ENCODE assay signal across 19 mouse cellular contexts in genomic region chr13:51872252-51872962, GRCm38 (mm10). TPM values are rescaled to one million over a fixed set of nuclear protein-coding genes. Genes with fewer than 3 reads are reported as not detected.
DNase-seq lines count a peak whose midpoint lies in the region; ATAC-seq and TF ChIP-seq lines count a peak whose summit lies in the region.
"Had no signal": no experiment of that assay in that cellular context is flagged by ENCODE, and none has a peak within 500 bp of the region (broad histone marks: within the 10 kb centered on the region; RNA-seq: fewer than 3 reads in every experiment).

No protein-coding gene starts in this region.

- H3K4me3 ChIP-seq in kidney, embryonic 14.5 days (ENCODE audit: low read length), result no peak overlapping the region
- no peak overlapping the region for H3K4me3 ChIP-seq in midbrain, postnatal 0 days (ENCODE audit: low read depth, low read length)
- no peak overlapping the region for H3K4me3 ChIP-seq in midbrain, embryonic 10.5 days
- H3K4me3 ChIP-seq: heart, embryonic 15.5 days; limb, embryonic 13.5 days; midbrain, embryonic 12.5 days; myocyte; neural tube, embryonic 15.5 days had no signal

- H3K27ac ChIP-seq in kidney, embryonic 14.5 days (ENCODE audit: low read depth, low read length), result no peak overlapping the region
- no peak overlapping the region for H3K27ac ChIP-seq in midbrain, postnatal 0 days (ENCODE audit: low read depth, low read length)
- no peak overlapping the region for H3K27ac ChIP-seq in midbrain, embryonic 10.5 days (replicated peaks)
- H3K27ac ChIP-seq: heart, embryonic 15.5 days; hindbrain, embryonic 14.5 days; limb, embryonic 13.5 days; midbrain, embryonic 12.5 days; neural tube, embryonic 15.5 days had no signal

- H3K36me3 ChIP-seq in kidney, embryonic 14.5 days (ENCODE audit: control insufficient read depth, insufficient read depth, low read length), result no peaks in the 10 kb centered on the region
- no peaks in the 10 kb centered on the region for H3K36me3 ChIP-seq in midbrain, postnatal 0 days (ENCODE audit: insufficient read depth, low read length)
- H3K36me3 ChIP-seq in midbrain, embryonic 10.5 days, result no peaks in the 10 kb centered on the region
- H3K36me3 ChIP-seq: heart, embryonic 15.5 days; limb, embryonic 13.5 days; midbrain, embryonic 12.5 days; neural tube, embryonic 15.5 days had no signal

- peaks cover 7% of the 10 kb centered on the region; the same call in 1 of the 2 replicates for H3K4me1 ChIP-seq in kidney, embryonic 14.5 days (ENCODE audit: control insufficient read depth, insufficient read depth, low read length)
- H3K4me1 ChIP-seq in midbrain, postnatal 0 days (ENCODE audit: insufficient read depth, low read length), result no peaks in the 10 kb centered on the region
- 0 out of 2 replicates have a peak, but pooled peaks cover 6% of the 10 kb centered on the region for H3K4me1 ChIP-seq in midbrain, embryonic 10.5 days
- H3K4me1 ChIP-seq: midbrain, embryonic 12.5 days; neural tube, embryonic 15.5 days had no signal

- ATAC-seq in cerebellum, adult (ENCODE audit: insufficient number of reproducible peaks, low FRiP score, low TSS enrichment), result no peak
- ATAC-seq in kidney, embryonic 14.5 days (ENCODE audit: low FRiP score, low TSS enrichment), result no peak
- ATAC-seq in midbrain, postnatal 0 days (ENCODE audit: low FRiP score), result no peak
- ATAC-seq: intestine, postnatal 0 days had no signal

- H3K4me2 ChIP-seq in kidney, embryonic 14.5 days (replicated peaks; ENCODE audit: low read depth, low read length), result no peak overlapping the region
- no peak overlapping the region for H3K4me2 ChIP-seq in midbrain, postnatal 0 days (ENCODE audit: low read depth, low read length, poor library complexity, severe bottlenecking)
- H3K4me2 ChIP-seq: heart, embryonic 15.5 days; hindbrain, embryonic 14.5 days; limb, embryonic 13.5 days; midbrain, embryonic 12.5 days; neural tube, embryonic 15.5 days had no signal

- no peaks in the 10 kb centered on the region; the same call in 1 of the 2 replicates for H3K27me3 ChIP-seq in kidney, embryonic 14.5 days (ENCODE audit: control insufficient read depth, insufficient read depth, low read length)
- no peaks in the 10 kb centered on the region; the same call in none of the 2 replicates for H3K27me3 ChIP-seq in midbrain, postnatal 0 days (ENCODE audit: insufficient read depth, low read length)
- peaks cover 18% of the 10 kb centered on the region for H3K27me3 ChIP-seq in midbrain, embryonic 10.5 days (ENCODE audit: low read depth, poor library complexity, severe bottlenecking)
- H3K27me3 ChIP-seq: heart, embryonic 15.5 days; limb, embryonic 13.5 days had no signal

- 92% methylated on average over 9 of the region's 9 CpGs for WGBS in kidney, embryonic 14.5 days
- WGBS in midbrain, postnatal 0 days, result 88% methylated on average over 9 of the region's 9 CpGs
- WGBS in midbrain, embryonic 10.5 days, result 89% methylated on average over 9 of the region's 9 CpGs

- no peak for TF ChIP-seq CTCF in midbrain, postnatal 0 days (IDR thresholded peaks at IDR 0.05)

- DNase-seq in cerebellum, postnatal 10 days, result peak; percentile 38 to 45
- peak; percentile 79 for DNase-seq in kidney, adult 11 months
- DNase-seq in midbrain, postnatal 0 days (ENCODE audit: low spot score), result peak; percentile 39
- DNase-seq in midbrain, embryonic 10.5 days (ENCODE audit: low spot score), result no peak
- DNase-seq in embryo, embryonic 10.5 days (ENCODE audit: low spot score), result no peak
- DNase-seq: cerebellum, postnatal 14 days; gastrocnemius, postnatal 14 days; lung, adult 18-20 months; lung, postnatal 36 days; thymus, postnatal 25 days had no signal

- no peak overlapping the region for H3K9ac ChIP-seq in kidney, embryonic 14.5 days (ENCODE audit: low read depth, low read length)
- H3K9ac ChIP-seq in midbrain, postnatal 0 days (replicated peaks; ENCODE audit: low read length, poor library complexity, severe bottlenecking), result no peak overlapping the region
- H3K9ac ChIP-seq: heart, embryonic 15.5 days; hindbrain, embryonic 14.5 days; limb, embryonic 13.5 days; midbrain, embryonic 12.5 days; neural tube, embryonic 15.5 days had no signal

- H3K9me3 ChIP-seq in kidney, embryonic 14.5 days (ENCODE audit: control insufficient read depth, low read length), result no peaks in the 10 kb centered on the region
- no peaks in the 10 kb centered on the region for H3K9me3 ChIP-seq in midbrain, postnatal 0 days (ENCODE audit: low read length)
- no peaks in the 10 kb centered on the region for H3K9me3 ChIP-seq in midbrain, embryonic 10.5 days (replicated peaks)
- H3K9me3 ChIP-seq: heart, embryonic 15.5 days; limb, embryonic 13.5 days; midbrain, embryonic 12.5 days; neural tube, embryonic 15.5 days had no signal

RNA-seq across cellular contexts. Expression of gene Gadd45g, which starts 25.9 kb away (rescaled TPM):
- 26.6 and 29.0 TPM in 2 replicates for polyA plus RNA-seq in kidney, embryonic 14.5 days (2014; fragmentation: Nextera tagmentation; extraction: Ambion mirVana)
- 7.3 and 10.3 TPM in 2 replicates for total RNA-seq in midbrain, postnatal 0 days (2014; rRNA removed)
- 20.4 and 23.3 TPM in 2 replicates for polyA plus RNA-seq in midbrain, postnatal 0 days (2015; fragmentation: Nextera tagmentation; extraction: Ambion mirVana)
- 192 and 243 TPM in 2 replicates for polyA plus RNA-seq in midbrain, embryonic 10.5 days (2016; fragmentation: Nextera tagmentation; extraction: Ambion mirVana)

Comparison
In these comparisons a context has a peak if more than half of its experiments do, and no peak if none do; other contexts are left out.
1. DNase-seq: peak in cerebellum, postnatal 10 days (2 of 2), kidney, adult 11 months (single experiment) and midbrain, postnatal 0 days (single experiment); none in midbrain, embryonic 10.5 days (single experiment) and embryo, embryonic 10.5 days (single experiment).